Mouse (Mus musculus) midbrain, embryonic 12.5 days (tissue): ENCODE results near the gene Pcdh15. TPM values are rescaled to one million over a fixed set of nuclear protein-coding genes. Genes with fewer than 3 reads are reported as not detected.

Experiments
- ATAC-seq: fragments of 200-750 bp; cut with Nextera tagmentation; 2 replicates; pipeline ENCODE4 v1.8.0; 2017; ENCODE audit warnings: low read depth, moderate TSS enrichment, moderate library complexity; ENCODE audit not compliant: low FRiP score
- H3K27ac ChIP-seq: fragments of 300-500 bp; sonication (generic); replicated peaks from 2 replicates; pipeline ENCODE4 v1.5.1; 2016; ENCODE audit warnings: mild to moderate bottlenecking
- H3K27me3 ChIP-seq: fragments of 300-500 bp; sonication (generic); 2 replicates; pipeline ENCODE4 v1.6.1; 2016; ENCODE audit warnings: mild to moderate bottlenecking
- H3K36me3 ChIP-seq: fragments of 300-500 bp; sonication (generic); 2 replicates; pipeline ENCODE4 v1.6.1; 2016
- H3K4me1 ChIP-seq: fragments of 300-500 bp; sonication (generic); 2 replicates; pipeline ENCODE4 v1.6.1; 2016
- H3K4me2 ChIP-seq: fragments of 300-500 bp; sonication (generic); replicated peaks from 2 replicates; pipeline ENCODE4 v1.6.1; 2016; ENCODE audit warnings: mild to moderate bottlenecking, moderate library complexity
- H3K4me3 ChIP-seq: fragments of 300-500 bp; sonication (generic); 2 replicates; pipeline ENCODE4 v1.5.1; 2016; ENCODE audit warnings: mild to moderate bottlenecking
- H3K9ac ChIP-seq: fragments of 300-500 bp; sonication (generic); replicated peaks from 2 replicates; pipeline ENCODE4 v1.6.1; 2016; ENCODE audit warnings: mild to moderate bottlenecking, moderate library complexity
- H3K9me3 ChIP-seq: fragments of 300-500 bp; sonication (generic); 2 replicates; pipeline ENCODE4 v1.6.1; 2016; ENCODE audit warnings: mild to moderate bottlenecking
- WGBS: fragments of 180-500 bp; shearing (Covaris S2); methylation state at CpG from one replicate; pipeline ENCODE4 v1.1.7; 2016; 5-methylcytosine and 5-hydroxymethylcytosine counted together
- polyA plus RNA-seq: library from polyadenylated mRNA; unstranded; fragments of >200 nt; fragmentation: Nextera tagmentation; extraction: Ambion mirVana; gene quantifications from 2 replicates; pipeline ENCODE4 v1.2.1, GENCODE M21; 2016

Gene Pcdh15
- polyA plus RNA-seq, 1 experiment from 2014 or later = 2.6 TPM

DNA sequence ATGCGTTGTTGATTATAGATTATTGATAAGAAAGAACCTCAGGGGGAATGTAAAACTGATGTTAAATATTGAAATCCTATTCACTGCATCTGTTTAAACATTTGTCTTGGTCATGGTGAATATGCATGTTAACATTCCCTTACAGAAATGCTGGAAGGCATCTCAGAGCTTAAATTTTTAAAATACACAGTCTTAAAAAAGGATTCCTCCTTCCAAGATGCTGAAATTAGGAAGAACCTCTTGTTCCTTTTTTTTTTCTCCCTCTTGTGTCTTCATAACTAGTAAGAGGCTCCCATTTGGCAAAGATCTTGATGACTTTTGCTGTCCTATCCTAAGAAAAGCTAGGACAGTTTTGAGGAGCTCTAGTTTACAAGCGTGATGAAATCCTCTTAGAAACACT, 284.9 kb downstream of the Pcdh15 start:
- no peaks in the 10 kb centered on the region for H3K4me1 ChIP-seq
- no peak overlapping the region for H3K4me3 ChIP-seq
- no peak overlapping the region for H3K27ac ChIP-seq
- H3K4me2 ChIP-seq = no peak overlapping the region
- no peak for ATAC-seq
- WGBS = 85% methylated on average over 2 of the region's 2 CpGs
- H3K36me3 ChIP-seq = no peaks in the 10 kb centered on the region
- no peaks in the 10 kb centered on the region for H3K9me3 ChIP-seq
- no peaks in the 10 kb centered on the region for H3K27me3 ChIP-seq
- H3K9ac ChIP-seq = no peak overlapping the region

DNA sequence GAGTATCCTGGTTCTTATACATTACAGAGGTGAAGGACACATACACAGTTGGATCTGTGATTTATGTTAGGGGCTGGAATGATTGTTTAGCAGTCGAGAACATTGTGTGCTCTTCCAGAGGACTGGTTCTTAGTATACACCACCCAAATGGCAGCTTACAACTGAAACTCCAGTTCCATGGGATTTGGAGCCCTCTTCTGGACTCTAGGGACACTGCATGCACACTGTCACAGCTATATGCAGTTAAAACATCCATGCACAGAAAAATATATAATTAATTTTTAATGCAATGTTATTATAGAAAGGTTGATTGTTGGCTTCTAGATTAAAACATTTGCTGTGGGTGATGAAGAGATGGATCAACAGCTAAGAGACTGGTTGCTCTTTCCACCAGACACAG, 301.3 kb downstream of the Pcdh15 start:
- no peak overlapping the region for H3K4me2 ChIP-seq
- no peak for ATAC-seq
- no peak overlapping the region for H3K4me3 ChIP-seq
- H3K4me1 ChIP-seq = no peaks in the 10 kb centered on the region
- H3K9me3 ChIP-seq = no peaks in the 10 kb centered on the region
- no peak overlapping the region for H3K27ac ChIP-seq
- H3K27me3 ChIP-seq = no peaks in the 10 kb centered on the region
- no peaks in the 10 kb centered on the region for H3K36me3 ChIP-seq
- H3K9ac ChIP-seq = no peak overlapping the region
- whole genome bisulfite sequencing = 87% methylated on average over 1 of the region's 1 CpGs

DNA sequence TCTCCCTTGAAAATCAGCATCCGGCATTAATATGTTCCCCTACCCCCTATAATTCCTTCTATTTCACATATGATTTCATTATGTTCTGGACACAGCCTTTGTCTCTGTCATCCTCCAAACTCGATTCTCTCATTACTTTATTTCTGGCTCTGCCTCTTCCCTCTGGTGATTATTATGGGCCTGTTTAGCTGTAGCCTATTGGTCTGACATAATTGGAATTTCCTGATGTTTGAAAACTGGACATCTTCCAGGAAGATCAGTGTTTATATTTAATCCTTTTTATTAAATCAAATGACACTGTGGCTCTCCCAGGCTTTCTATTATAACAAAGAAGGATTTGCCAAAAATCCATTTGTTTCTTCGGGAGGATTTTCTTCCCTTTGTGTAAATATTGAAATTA, 326.3 kb downstream of the Pcdh15 start:
- no peaks in the 10 kb centered on the region for H3K9me3 ChIP-seq
- no peak overlapping the region for H3K4me2 ChIP-seq
- no peak overlapping the region for H3K27ac ChIP-seq
- H3K4me3 ChIP-seq = no peak overlapping the region
- WGBS = 78% methylated on average over 3 of the region's 3 CpGs
- H3K9ac ChIP-seq = no peak overlapping the region
- no peaks in the 10 kb centered on the region for H3K27me3 ChIP-seq
- ATAC-seq = no peak
- H3K4me1 ChIP-seq = no peaks in the 10 kb centered on the region
- H3K36me3 ChIP-seq = no peaks in the 10 kb centered on the region

DNA sequence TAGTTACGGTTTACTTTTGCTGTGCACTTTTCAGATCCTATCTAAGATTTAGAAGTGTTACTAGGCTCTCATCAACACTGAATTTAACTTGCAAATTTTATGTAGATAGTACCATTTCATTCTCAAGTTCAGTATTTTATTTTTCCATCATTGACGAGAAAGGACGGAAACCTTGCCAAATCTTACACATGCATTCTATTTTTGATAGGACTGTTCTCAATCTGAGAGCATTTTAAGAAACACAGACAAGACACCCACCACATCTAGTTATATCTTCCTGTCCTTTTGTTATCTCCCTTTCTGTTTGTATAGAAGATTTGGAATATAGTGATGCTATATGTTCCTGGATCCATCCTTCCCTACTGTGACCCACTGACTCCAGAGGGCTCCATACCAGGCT, 332.2 kb downstream of the Pcdh15 start:
- ATAC-seq = no peak

DNA sequence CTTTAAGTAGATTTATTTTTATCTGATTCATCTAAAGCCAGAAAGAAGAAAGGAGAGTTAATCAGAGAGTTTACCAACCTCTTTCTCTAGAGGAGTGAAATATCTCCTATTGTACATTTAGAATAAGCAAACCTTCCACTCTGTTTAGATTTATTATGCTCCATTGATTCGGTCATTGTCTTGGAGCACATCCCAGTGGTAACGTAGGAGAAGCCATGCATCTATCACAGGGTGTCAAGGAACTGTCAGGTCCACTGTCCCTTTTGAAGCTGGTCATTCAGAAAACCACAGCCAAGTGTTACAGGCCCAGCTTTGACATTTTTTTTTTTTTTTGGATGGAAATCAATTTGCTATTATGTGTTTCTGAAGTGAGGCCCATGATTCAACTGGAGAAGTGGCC, 384.9 kb downstream of the Pcdh15 start:
- WGBS = 60% methylated on average over 2 of the region's 2 CpGs
- Histone ChIP-seq H3K27me3 (no peaks in the 10 kb centered on the region), H3K9me3 (no peaks in the 10 kb centered on the region), H3K27ac (no peak overlapping the region), H3K4me2 (no peak overlapping the region), H3K4me1 (no peaks in the 10 kb centered on the region), H3K36me3 (no peaks in the 10 kb centered on the region), H3K4me3 (no peak overlapping the region), H3K9ac (no peak overlapping the region)
- no peak for ATAC-seq

More for the DNA sequence above, 332.2 kb downstream of the Pcdh15 start:
- H3K27ac ChIP-seq = no peak overlapping the region
- H3K4me2 ChIP-seq = no peak overlapping the region
- no peaks in the 10 kb centered on the region for H3K27me3 ChIP-seq
- H3K9ac ChIP-seq = no peak overlapping the region
- no peaks in the 10 kb centered on the region for H3K4me1 ChIP-seq
- H3K4me3 ChIP-seq = no peak overlapping the region
- no peaks in the 10 kb centered on the region for H3K9me3 ChIP-seq
- H3K36me3 ChIP-seq = no peaks in the 10 kb centered on the region
- 91% methylated on average over 3 of the region's 3 CpGs for WGBS

DNA sequence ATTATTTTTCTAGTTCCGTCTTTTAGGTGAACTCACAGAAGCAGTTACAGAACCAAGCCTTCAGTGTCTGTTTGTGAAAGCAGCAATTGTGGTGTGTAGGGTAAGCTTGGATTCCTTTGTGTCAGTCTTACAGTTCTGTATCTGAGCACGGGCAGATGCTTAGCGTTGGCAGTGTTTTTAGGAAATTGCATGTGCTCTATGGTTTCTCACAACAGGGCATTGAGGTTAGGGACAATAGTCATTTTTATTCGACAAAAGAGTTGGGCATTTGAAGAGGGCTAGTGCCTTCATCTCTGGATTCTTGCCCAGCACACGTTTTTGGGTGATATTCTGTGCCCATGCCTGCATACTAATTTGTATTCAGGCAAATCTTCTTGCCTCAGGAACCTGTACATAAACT, 392.5 kb downstream of the Pcdh15 start:
- no peak for ATAC-seq

DNA sequence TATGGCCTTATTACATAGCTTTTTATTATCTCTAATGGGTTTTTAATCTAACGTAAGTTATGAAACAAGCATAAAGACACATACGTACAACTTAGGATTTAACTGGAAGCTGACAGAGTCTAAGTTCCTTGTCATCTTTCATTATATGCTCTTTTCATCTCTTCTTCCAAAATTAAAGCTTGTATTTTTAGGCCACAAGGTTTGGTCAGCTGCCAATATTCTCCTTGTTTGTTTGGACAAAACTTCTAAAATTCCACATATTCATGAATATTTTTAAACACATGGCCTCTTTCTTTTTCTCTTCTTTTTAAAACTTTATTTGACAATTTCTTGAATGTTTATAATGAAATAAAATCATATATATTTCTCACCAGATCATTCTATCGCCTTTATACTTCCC, 415.7 kb downstream of the Pcdh15 start:
- WGBS = 86% methylated on average over 3 of the region's 3 CpGs
- no peaks in the 10 kb centered on the region for H3K36me3 ChIP-seq
- no peak overlapping the region for H3K9ac ChIP-seq
- H3K4me1 ChIP-seq = no peaks in the 10 kb centered on the region
- no peak overlapping the region for H3K4me3 ChIP-seq
- ATAC-seq = no peak
- no peak overlapping the region for H3K4me2 ChIP-seq
- no peaks in the 10 kb centered on the region for H3K27me3 ChIP-seq
- H3K27ac ChIP-seq = no peak overlapping the region
- H3K9me3 ChIP-seq = no peaks in the 10 kb centered on the region

More for the DNA sequence above, 392.5 kb downstream of the Pcdh15 start:
- no peaks in the 10 kb centered on the region for H3K9me3 ChIP-seq
- no peaks in the 10 kb centered on the region for H3K27me3 ChIP-seq
- H3K36me3 ChIP-seq = no peaks in the 10 kb centered on the region
- H3K9ac ChIP-seq = no peak overlapping the region
- no peak overlapping the region for H3K27ac ChIP-seq
- H3K4me2 ChIP-seq = no peak overlapping the region
- no peak overlapping the region for H3K4me3 ChIP-seq
- WGBS = 67% methylated on average over 5 of the region's 5 CpGs
- H3K4me1 ChIP-seq = no peaks in the 10 kb centered on the region

DNA sequence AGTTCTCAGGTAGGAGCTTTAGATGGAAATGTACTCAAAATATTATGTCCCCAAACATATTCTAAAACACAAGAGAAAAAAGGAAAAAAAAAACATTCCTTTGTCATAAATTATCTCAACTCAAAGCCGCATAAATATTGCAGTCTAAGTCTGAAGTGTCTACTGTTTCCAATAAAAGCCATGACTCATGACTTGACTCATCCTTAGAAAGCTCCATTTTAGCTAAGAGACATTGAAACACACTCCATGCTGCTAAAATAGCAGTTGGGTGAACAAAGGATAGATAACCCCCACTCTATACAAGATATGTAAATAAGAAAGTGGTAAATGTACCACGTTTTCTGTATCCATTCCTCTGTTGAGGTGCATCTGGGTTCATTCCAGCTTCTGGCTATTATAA, 416.6 kb downstream of the Pcdh15 start:
- no peak overlapping the region for H3K27ac ChIP-seq
- no peak for ATAC-seq
- no peak overlapping the region for H3K9ac ChIP-seq
- no peak overlapping the region for H3K4me3 ChIP-seq
- H3K36me3 ChIP-seq = no peaks in the 10 kb centered on the region
- H3K4me1 ChIP-seq = no peaks in the 10 kb centered on the region
- no peak overlapping the region for H3K4me2 ChIP-seq
- H3K9me3 ChIP-seq = no peaks in the 10 kb centered on the region
- H3K27me3 ChIP-seq = no peaks in the 10 kb centered on the region
- 70% methylated on average over 2 of the region's 2 CpGs for WGBS

DNA sequence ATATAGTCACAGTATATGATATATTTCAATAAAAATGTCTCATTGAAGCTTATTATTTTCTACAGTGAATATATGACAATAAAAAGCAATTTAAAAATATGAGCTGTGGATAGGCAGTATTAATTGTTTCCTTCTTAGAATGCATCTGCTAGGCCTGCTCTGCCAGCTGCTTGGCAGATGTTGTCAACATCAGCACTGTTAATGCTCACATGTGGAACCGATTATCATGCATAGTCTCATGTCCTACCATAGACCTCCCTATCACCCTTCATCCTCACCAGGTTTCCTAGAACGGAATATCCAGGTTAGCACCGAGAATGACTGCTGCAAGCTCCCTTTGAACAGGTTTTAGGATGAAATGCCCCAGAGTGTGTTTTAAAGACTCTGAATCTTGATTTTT, 420.3 kb downstream of the Pcdh15 start:
- no peak overlapping the region for H3K4me3 ChIP-seq
- no peaks in the 10 kb centered on the region for H3K4me1 ChIP-seq
- ATAC-seq = no peak
- no peaks in the 10 kb centered on the region for H3K27me3 ChIP-seq
- no peaks in the 10 kb centered on the region for H3K9me3 ChIP-seq
- H3K4me2 ChIP-seq = no peak overlapping the region
- 77% methylated on average over 3 of the region's 3 CpGs for WGBS
- no peak overlapping the region for H3K9ac ChIP-seq
- H3K36me3 ChIP-seq = no peaks in the 10 kb centered on the region
- H3K27ac ChIP-seq = no peak overlapping the region

DNA sequence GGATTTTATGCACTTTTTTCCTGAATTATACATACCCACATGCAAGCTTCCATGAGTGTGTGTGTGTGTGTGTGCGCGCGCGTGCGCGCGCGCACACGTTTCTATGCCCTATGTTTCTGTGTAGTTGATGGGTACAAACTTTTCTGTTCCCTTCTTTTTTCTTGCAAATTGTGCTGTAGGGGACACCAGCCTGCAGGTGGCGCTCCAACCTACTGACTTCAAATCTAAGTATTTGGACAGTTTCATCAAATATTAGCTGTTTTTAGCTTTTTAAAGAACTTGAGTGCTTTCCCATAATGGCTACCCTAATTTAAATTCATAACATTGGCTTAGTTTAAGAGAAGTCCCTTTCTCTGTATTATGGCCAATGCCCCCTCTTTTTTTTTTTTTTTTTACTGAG, 453.7 kb downstream of the Pcdh15 start:
- Histone ChIP-seq H3K4me2 (no peak overlapping the region), H3K4me1 (no peaks in the 10 kb centered on the region), H3K9ac (no peak overlapping the region)

DNA sequence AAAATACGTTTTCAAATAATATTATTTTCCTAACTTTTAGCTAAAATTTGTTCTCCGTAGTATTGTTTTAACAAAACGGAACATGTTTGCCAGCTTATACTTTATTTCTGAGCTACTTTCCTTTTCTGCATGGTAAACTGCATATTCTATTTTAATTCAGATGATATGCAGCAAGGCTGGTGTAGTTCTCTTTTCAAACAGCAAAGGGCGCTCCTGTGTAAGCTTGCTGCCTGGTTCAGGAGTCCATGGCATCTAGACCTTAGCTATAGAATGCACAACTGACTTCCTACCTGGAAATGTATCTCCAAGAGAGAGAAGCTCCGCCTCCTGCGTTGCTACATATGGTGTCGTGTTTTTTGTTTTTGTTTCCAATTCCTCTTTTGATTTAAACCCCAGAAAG, 465.1 kb downstream of the Pcdh15 start:
- H3K4me3 ChIP-seq = no peak overlapping the region
- H3K27me3 ChIP-seq = no peaks in the 10 kb centered on the region
- H3K4me1 ChIP-seq = no peaks in the 10 kb centered on the region
- no peak overlapping the region for H3K27ac ChIP-seq
- H3K4me2 ChIP-seq = no peak overlapping the region
- no peaks in the 10 kb centered on the region for H3K9me3 ChIP-seq
- no peak for ATAC-seq
- 69% methylated on average over 7 of the region's 7 CpGs for WGBS
- no peak overlapping the region for H3K9ac ChIP-seq
- H3K36me3 ChIP-seq = no peaks in the 10 kb centered on the region

More for the DNA sequence above, 453.7 kb downstream of the Pcdh15 start:
- Histone ChIP-seq H3K4me3 (no peak overlapping the region), H3K36me3 (no peaks in the 10 kb centered on the region), H3K9me3 (no peaks in the 10 kb centered on the region), H3K27ac (no peak overlapping the region), H3K27me3 (no peaks in the 10 kb centered on the region)
- 93% methylated on average over 10 of the region's 10 CpGs for WGBS
- ATAC-seq = no peak

DNA sequence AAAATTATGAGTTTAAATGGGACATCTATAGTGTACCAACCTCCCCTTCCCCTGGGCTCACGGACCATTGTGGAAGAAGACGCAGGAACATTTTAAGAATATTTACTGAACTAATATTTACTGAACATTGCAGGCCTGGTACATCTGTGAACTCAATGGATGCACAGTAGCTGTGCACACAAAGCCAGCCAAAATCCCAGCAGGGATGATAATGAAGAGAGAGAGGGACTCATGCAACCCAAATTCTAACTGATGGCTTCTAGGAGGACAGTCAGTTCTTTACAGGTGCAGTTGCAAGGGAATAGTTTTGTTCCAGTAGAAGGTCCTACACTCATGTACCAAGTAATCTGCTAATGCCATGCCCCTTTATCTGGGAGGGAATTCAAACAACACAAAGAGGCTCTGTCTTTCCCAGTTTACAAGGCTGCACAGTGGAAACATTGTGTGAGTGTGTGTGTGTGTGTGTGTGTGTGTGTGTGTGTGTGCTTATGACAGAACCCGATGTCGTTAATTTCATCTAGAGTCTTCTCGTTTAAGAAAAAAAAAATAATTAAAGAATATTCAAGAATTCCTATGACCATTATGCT, 475.7 kb downstream of the Pcdh15 start:
- no peak overlapping the region for H3K4me3 ChIP-seq
- no peaks in the 10 kb centered on the region for H3K9me3 ChIP-seq
- H3K4me1 ChIP-seq = no peaks in the 10 kb centered on the region
- no peaks in the 10 kb centered on the region for H3K27me3 ChIP-seq
- 86% methylated on average over 5 of the region's 5 CpGs for WGBS
- no peaks in the 10 kb centered on the region for H3K36me3 ChIP-seq
- H3K27ac ChIP-seq = no peak overlapping the region
- no peak overlapping the region for H3K9ac ChIP-seq
- ATAC-seq = no peak
- H3K4me2 ChIP-seq = no peak overlapping the region

DNA sequence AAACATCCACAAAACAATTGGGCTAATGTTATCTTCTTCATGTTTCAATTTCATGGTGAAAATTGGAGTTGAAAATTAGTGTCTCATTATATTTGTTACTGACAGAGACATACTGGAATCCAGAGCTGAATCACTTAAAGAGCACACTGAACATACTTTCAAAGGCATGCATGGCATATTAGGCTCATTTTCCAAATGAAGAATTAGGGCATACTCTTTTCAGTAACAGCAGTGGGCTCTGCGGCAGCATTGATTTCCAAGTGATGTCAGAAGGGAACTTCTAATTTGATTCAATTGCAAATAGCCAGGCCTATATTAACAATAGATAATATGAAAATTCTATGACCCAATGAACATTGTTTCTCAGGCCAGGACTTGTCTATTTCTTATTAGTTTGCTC, 568.4 kb downstream of the Pcdh15 start:
- H3K4me1 ChIP-seq = no peaks in the 10 kb centered on the region
- H3K27ac ChIP-seq = no peak overlapping the region
- WGBS = 83% methylated on average over 1 of the region's 1 CpGs
- no peak overlapping the region for H3K4me2 ChIP-seq
- H3K9ac ChIP-seq = no peak overlapping the region
- H3K9me3 ChIP-seq = no peaks in the 10 kb centered on the region
- no peaks in the 10 kb centered on the region for H3K27me3 ChIP-seq
- no peak for ATAC-seq
- H3K4me3 ChIP-seq = no peak overlapping the region
- no peaks in the 10 kb centered on the region for H3K36me3 ChIP-seq
